Mouse (Mus musculus): ENCODE results near the gene Akap13. TPM values are rescaled to one million over a fixed set of nuclear protein-coding genes. Genes with fewer than 3 reads are reported as not detected.

Gene Akap13
- 12.8 TPM for polyA plus RNA-seq (2014; fragmentation: Illumina TruSeq; extraction: RNeasy Lipid Tissue Mini Kit (QIAGEN cat#74804); ENCODE audit: insufficient read depth, low read depth, low replicate concordance)

GRCm38 (mm10) chr7:75455223-75456151 lies at the start of gene Akap13:
TSS of gene Akap13 (plus strand) at chr7:75455534.

Other genes starting within 250 kb of the Akap13 start
- not detected for gene Sv2b, start 146.3 kb upstream of the Akap13 start, polyA plus RNA-seq (2014; fragmentation: Illumina TruSeq; extraction: RNeasy Lipid Tissue Mini Kit (QIAGEN cat#74804); ENCODE audit: insufficient read depth, low read depth, low replicate concordance)